Comparison of ENCODE assay signal across 7 mouse cellular contexts in genomic region chr10:80445898-80446601, GRCm38 (mm10). TPM values are rescaled to one million over a fixed set of nuclear protein-coding genes. Genes with fewer than 3 reads are reported as not detected.
DNase-seq lines count a peak whose midpoint lies in the region; ATAC-seq and TF ChIP-seq lines count a peak whose summit lies in the region.

No protein-coding gene starts in this region.

- H3K4me2 ChIP-seq in limb, embryonic 14.5 days (replicated peaks; ENCODE audit: low read depth, low read length, severe bottlenecking), result no peak overlapping the region
- H3K4me2 ChIP-seq in midbrain, embryonic 16.5 days (ENCODE audit: low read length), result peak overlapping the region; percentile 52

- peak; percentile 90 for TF ChIP-seq EP300 in heart, adult 2 months (IDR thresholded peaks at IDR 0.05; ENCODE audit: insufficient read depth, low read depth, low read length)

- no peaks in the 10 kb centered on the region for H3K36me3 ChIP-seq in heart, adult 2 months (ENCODE audit: control insufficient read depth, insufficient read depth, low read length)
- H3K36me3 ChIP-seq in limb, embryonic 14.5 days (ENCODE audit: control insufficient read depth, insufficient read depth, low read length), result no peaks in the 10 kb centered on the region
- H3K36me3 ChIP-seq in midbrain, embryonic 16.5 days (ENCODE audit: control insufficient read depth, insufficient read depth, low read length), result no peaks in the 10 kb centered on the region
- H3K36me3 ChIP-seq in spleen, adult 2 months (ENCODE audit: control insufficient read depth, insufficient read depth, low read length), result no peaks in the 10 kb centered on the region

- ATAC-seq in limb, embryonic 14.5 days (ENCODE audit: low FRiP score, low read depth), result peak; percentile 69
- ATAC-seq in midbrain, embryonic 16.5 days, result peak; percentile 90

- peaks cover 1% of the 10 kb centered on the region; the same call in 1 of the 2 replicates for H3K4me1 ChIP-seq in heart, adult 2 months (ENCODE audit: control insufficient read depth, insufficient read depth, low read length)
- no peaks in the 10 kb centered on the region for H3K4me1 ChIP-seq in limb, embryonic 14.5 days (ENCODE audit: control insufficient read depth, insufficient read depth, low read length)
- no peaks in the 10 kb centered on the region for H3K4me1 ChIP-seq in midbrain, embryonic 16.5 days (ENCODE audit: control insufficient read depth, insufficient read depth, low read length)
- H3K4me1 ChIP-seq in spleen, adult 2 months (ENCODE audit: control insufficient read depth, insufficient read depth, insufficient read length), result peaks cover 14% of the 10 kb centered on the region

- TF ChIP-seq CTCF in heart, adult 2 months (IDR thresholded peaks at IDR 0.05), result no peak; the same call in 1 of the 2 replicates
- TF ChIP-seq CTCF in spleen, adult 2 months (IDR thresholded peaks at IDR 0.05; ENCODE audit: extremely low read depth, insufficient read depth, insufficient read length, insufficient replicate concordance), result peak; percentile 98

- peak; percentile 55 for DNase-seq in adrenal gland, adult 8-10 months
- DNase-seq in embryo, embryonic 11.5 days (ENCODE audit: low read depth, low spot score), result peak; percentile 72
- DNase-seq in heart, adult 2 months, result peak; percentile 76 to 83
- peak; percentile 79 to 87 for DNase-seq in kidney, adult 8-10 months
- DNase-seq in limb, embryonic 14.5 days (ENCODE audit: low spot score), result peak; percentile 81
- peak; percentile 63 to 76 for DNase-seq in spleen, adult 2 months (ENCODE audit: low read depth in 1 of 2, low spot score in 2 of 2)

- no peaks in the 10 kb centered on the region for H3K9me3 ChIP-seq in limb, embryonic 14.5 days (ENCODE audit: control insufficient read depth, low read length)
- H3K9me3 ChIP-seq in midbrain, embryonic 16.5 days (replicated peaks; ENCODE audit: control insufficient read depth, low read length, poor library complexity, severe bottlenecking), result no peaks in the 10 kb centered on the region

- H3K79me2 ChIP-seq in heart, adult 2 months (replicated peaks; ENCODE audit: control insufficient read depth, insufficient read depth, low read length), result no peaks in the 10 kb centered on the region

- no peak overlapping the region for H3K4me3 ChIP-seq in heart, adult 2 months
- H3K4me3 ChIP-seq in limb, embryonic 14.5 days (replicated peaks; ENCODE audit: low read length), result no peak overlapping the region
- H3K4me3 ChIP-seq in midbrain, embryonic 16.5 days (ENCODE audit: low read depth, low read length), result no peak overlapping the region
- H3K4me3 ChIP-seq in spleen, adult 2 months (ENCODE audit: extremely low read depth, insufficient read depth, insufficient read length), result no peak overlapping the region

- WGBS in heart, adult 2 months, result 9% methylated on average over 26 of the region's 26 CpGs
- 6% methylated on average over 26 of the region's 26 CpGs for WGBS in limb, embryonic 14.5 days
- WGBS in midbrain, embryonic 16.5 days, result 8% methylated on average over 26 of the region's 26 CpGs
- 9% methylated on average over 26 of the region's 26 CpGs for WGBS in spleen, adult 2 months

- intact Hi-C loops in heart, adult 2 months (cut with DNase I), result loop anchor here (1.0 kb wide), 2 partner anchors 63 to 115 kb away; partner anchors contain the start of gene Rexo1

- H3K9ac ChIP-seq in heart, adult 2 months (ENCODE audit: low read depth, low read length), result no peak overlapping the region
- H3K9ac ChIP-seq in limb, embryonic 14.5 days (ENCODE audit: low read depth, low read length, severe bottlenecking), result no peak overlapping the region
- no peak overlapping the region for H3K9ac ChIP-seq in midbrain, embryonic 16.5 days (ENCODE audit: low read depth, low read length)

- no peak for TF ChIP-seq POLR2A in heart, adult 2 months (IDR thresholded peaks at IDR 0.05; ENCODE audit: insufficient read depth, low read depth, low read length)
- TF ChIP-seq POLR2A in limb, embryonic 14.5 days (IDR thresholded peaks at IDR 0.05; ENCODE audit: borderline replicate concordance, extremely low read depth, insufficient read depth, insufficient read length), result no peak
- no peak for TF ChIP-seq POLR2A in spleen, adult 2 months (IDR thresholded peaks at IDR 0.05; ENCODE audit: low read depth, low read length)

- H3K27me3 ChIP-seq in heart, adult 2 months (ENCODE audit: control insufficient read depth, insufficient read depth, low read length), result no peaks in the 10 kb centered on the region
- H3K27me3 ChIP-seq in limb, embryonic 14.5 days (ENCODE audit: control insufficient read depth, insufficient read depth, low read length), result 0 out of 2 replicates have a peak, but pooled peaks cover 4% of the 10 kb centered on the region
- no peaks in the 10 kb centered on the region; the same call in 1 of the 2 replicates for H3K27me3 ChIP-seq in midbrain, embryonic 16.5 days (ENCODE audit: control insufficient read depth, insufficient read depth, low read depth, low read length)
- H3K27me3 ChIP-seq in spleen, adult 2 months (ENCODE audit: control insufficient read depth, insufficient read depth, low read length), result no peaks in the 10 kb centered on the region

- H3K27ac ChIP-seq in heart, adult 2 months, result no peak overlapping the region
- no peak overlapping the region for H3K27ac ChIP-seq in limb, embryonic 14.5 days (replicated peaks; ENCODE audit: low read depth, low read length)
- H3K27ac ChIP-seq in midbrain, embryonic 16.5 days (ENCODE audit: low read length), result no peak overlapping the region
- no peak overlapping the region for H3K27ac ChIP-seq in spleen, adult 2 months (ENCODE audit: insufficient read depth, low read length)

RNA-seq across cellular contexts. Expression of gene Tcf3, which starts 12.6 kb away (rescaled TPM):
- total RNA-seq in adrenal gland, adult 8-10 months (2022), result 10 to 100 TPM; 56.7 to 75.7 (median 66.8) TPM
- 10 to 100 TPM; 16.5 to 18.0 TPM for total RNA-seq in heart, adult 2 months (2021)
- 20.1 and 25.0 TPM in 2 replicates for polyA plus RNA-seq in heart, adult 2 months (2012; rRNA removed)
- polyA plus RNA-seq in limb, embryonic 14.5 days (2012; rRNA removed), result 191 and 260 TPM in 2 replicates
- 129 and 147 TPM in 2 replicates for polyA plus RNA-seq in limb, embryonic 14.5 days (2014; fragmentation: Nextera tagmentation; extraction: Ambion mirVana)
- 30.2 and 35.2 TPM in 2 replicates for polyA plus RNA-seq in midbrain, embryonic 16.5 days (2015; fragmentation: Nextera tagmentation; extraction: Ambion mirVana)
- polyA plus RNA-seq in spleen, adult 2 months (2012; rRNA removed), result 173 and 240 TPM in 2 replicates

RNA-seq across cellular contexts. Expression of gene Uqcr11, which starts 39.4 kb away (rescaled TPM):
- total RNA-seq in adrenal gland, adult 8-10 months (2022), result 100 to 1,000 TPM; 515 to 715 (median 604) TPM
- total RNA-seq in heart, adult 2 months (2021), result 1,000 to 10,000 TPM; 1,743 to 1,981 TPM
- polyA plus RNA-seq in heart, adult 2 months (2012; rRNA removed), result 5,192 and 5,251 TPM in 2 replicates
- 572 and 718 TPM in 2 replicates for polyA plus RNA-seq in limb, embryonic 14.5 days (2012; rRNA removed)
- polyA plus RNA-seq in limb, embryonic 14.5 days (2014; fragmentation: Nextera tagmentation; extraction: Ambion mirVana), result 617 and 707 TPM in 2 replicates
- 455 and 532 TPM in 2 replicates for polyA plus RNA-seq in midbrain, embryonic 16.5 days (2015; fragmentation: Nextera tagmentation; extraction: Ambion mirVana)
- polyA plus RNA-seq in spleen, adult 2 months (2012; rRNA removed), result 399 and 753 TPM in 2 replicates

RNA-seq across cellular contexts. Expression of gene Mbd3, which starts 46.7 kb away (rescaled TPM):
- 100 to 1,000 TPM; 147 to 161 (median 156) TPM for total RNA-seq in adrenal gland, adult 8-10 months (2022)
- total RNA-seq in heart, adult 2 months (2021), result 10 to 100 TPM; 86.5 to 95.2 TPM
- polyA plus RNA-seq in heart, adult 2 months (2012; rRNA removed), result 91.4 and 95.1 TPM in 2 replicates
- polyA plus RNA-seq in limb, embryonic 14.5 days (2012; rRNA removed), result 267 and 270 TPM in 2 replicates
- polyA plus RNA-seq in limb, embryonic 14.5 days (2014; fragmentation: Nextera tagmentation; extraction: Ambion mirVana), result 196 and 214 TPM in 2 replicates
- polyA plus RNA-seq in midbrain, embryonic 16.5 days (2015; fragmentation: Nextera tagmentation; extraction: Ambion mirVana), result 174 and 188 TPM in 2 replicates
- 110 and 124 TPM in 2 replicates for polyA plus RNA-seq in spleen, adult 2 months (2012; rRNA removed)

RNA-seq across cellular contexts. Expression of gene Onecut3, which starts 48.6 kb away (rescaled TPM):
- total RNA-seq in adrenal gland, adult 8-10 months (2022), result not detected
- under 1 TPM in 1 of 2 experiments, not detected in 1; 0.05 TPM for total RNA-seq in heart, adult 2 months (2021)
- polyA plus RNA-seq in heart, adult 2 months (2012; rRNA removed), result 0.06 and 0.09 TPM in 2 replicates
- polyA plus RNA-seq in limb, embryonic 14.5 days (2012; rRNA removed), result 0.01 TPM in 2 replicates
- polyA plus RNA-seq in limb, embryonic 14.5 days (2014; fragmentation: Nextera tagmentation; extraction: Ambion mirVana), result not detected in 2 replicates
- 1.2 and 1.6 TPM in 2 replicates for polyA plus RNA-seq in midbrain, embryonic 16.5 days (2015; fragmentation: Nextera tagmentation; extraction: Ambion mirVana)
- not detected in 2 replicates for polyA plus RNA-seq in spleen, adult 2 months (2012; rRNA removed)

RNA-seq across cellular contexts. Expression of gene Mex3d, which starts 58.6 kb away (rescaled TPM):
- total RNA-seq in adrenal gland, adult 8-10 months (2022), result 10 to 100 TPM; 17.4 to 21.6 (median 20.8) TPM
- 1 to 10 TPM; 7.3 to 7.5 TPM for total RNA-seq in heart, adult 2 months (2021)
- 5.8 and 7.9 TPM in 2 replicates for polyA plus RNA-seq in heart, adult 2 months (2012; rRNA removed)
- 44.0 and 60.0 TPM in 2 replicates for polyA plus RNA-seq in limb, embryonic 14.5 days (2012; rRNA removed)
- 8.2 and 9.0 TPM in 2 replicates for polyA plus RNA-seq in limb, embryonic 14.5 days (2014; fragmentation: Nextera tagmentation; extraction: Ambion mirVana)
- polyA plus RNA-seq in midbrain, embryonic 16.5 days (2015; fragmentation: Nextera tagmentation; extraction: Ambion mirVana), result 13.6 and 15.0 TPM in 2 replicates
- polyA plus RNA-seq in spleen, adult 2 months (2012; rRNA removed), result 13.4 and 22.6 TPM in 2 replicates
